Mouse (Mus musculus) myocyte (in vitro differentiated cells): Measurements from ENCODE around the gene Usp54.

Source experiments
- POLR2AphosphoS2 ChIP-seq: IDR thresholded peaks from one replicate; pipeline ENCODE4 v1.6.1; 2011; ENCODE audit warnings: low read depth, control low read depth; ENCODE audit not compliant: insufficient read length
- TCF12 ChIP-seq: IDR thresholded peaks from one replicate; pipeline ENCODE4 v1.6.1; 2011; ENCODE audit warnings: mild to moderate bottlenecking, control low read depth; ENCODE audit not compliant: poor library complexity, insufficient read depth, severe bottlenecking

DNA sequence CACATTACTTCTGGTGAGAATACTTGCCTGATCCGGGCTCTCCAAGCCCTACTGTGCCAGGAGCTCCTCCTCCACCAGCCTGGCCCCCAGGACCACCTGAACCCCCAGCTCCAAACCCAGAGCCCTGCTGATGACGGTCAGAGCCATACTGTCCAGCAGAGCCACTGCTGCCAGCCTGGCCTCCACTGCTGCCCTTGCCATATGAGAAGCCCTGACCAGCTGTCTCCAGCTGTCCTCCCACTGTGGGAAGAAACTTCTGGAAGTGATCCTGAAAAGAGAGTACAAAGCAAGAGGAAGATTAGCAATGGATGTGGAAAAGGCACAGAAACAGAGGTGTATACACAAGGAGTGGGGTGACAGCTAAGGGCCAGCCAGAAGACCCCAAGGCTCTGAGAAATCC, 10.1 kb upstream of the Usp54 start:
- TF ChIP-seq TCF12 (no peak), POLR2AphosphoS2 (no peak)
